Mouse (Mus musculus): ENCODE measurements at regions not wholly inside any gene's neighbourhood (a gene's known extent, or its start where the extent isn't known, plus 50 kb on each side); places are given as distances from the start of the nearest gene placed in this dataset.

- no peak overlapping the region for H3K9ac ChIP-seq (ENCODE audit: low read length)
- no peak overlapping the region for H3K27ac ChIP-seq (ENCODE audit: low read depth, low read length)
- H3K27me3 ChIP-seq (replicated peaks; ENCODE audit: control insufficient read depth, insufficient read depth, low read length): no peaks in the 10 kb centered on the region
- no peak for ATAC-seq
- WGBS: 92% methylated on average over 10 of the region's 10 CpGs
- no peaks in the 10 kb centered on the region for H3K36me3 ChIP-seq (ENCODE audit: control insufficient read depth, insufficient read depth, low read length)
- no peak overlapping the region for H3K4me3 ChIP-seq (ENCODE audit: low read depth, low read length)
- H3K4me2 ChIP-seq (ENCODE audit: low read length): no peak overlapping the region
- H3K4me1 ChIP-seq (ENCODE audit: control insufficient read depth, insufficient read depth, low read length): no peaks in the 10 kb centered on the region
- DNase-seq (ENCODE audit: low spot score): no peak
- no peaks in the 10 kb centered on the region for H3K9me3 ChIP-seq (replicated peaks; ENCODE audit: control insufficient read depth, low read length)
Measured at GRCm38 (mm10) chr13:31503191-31503590, 52.7 kb upstream of the Foxq1 start.

DNA sequence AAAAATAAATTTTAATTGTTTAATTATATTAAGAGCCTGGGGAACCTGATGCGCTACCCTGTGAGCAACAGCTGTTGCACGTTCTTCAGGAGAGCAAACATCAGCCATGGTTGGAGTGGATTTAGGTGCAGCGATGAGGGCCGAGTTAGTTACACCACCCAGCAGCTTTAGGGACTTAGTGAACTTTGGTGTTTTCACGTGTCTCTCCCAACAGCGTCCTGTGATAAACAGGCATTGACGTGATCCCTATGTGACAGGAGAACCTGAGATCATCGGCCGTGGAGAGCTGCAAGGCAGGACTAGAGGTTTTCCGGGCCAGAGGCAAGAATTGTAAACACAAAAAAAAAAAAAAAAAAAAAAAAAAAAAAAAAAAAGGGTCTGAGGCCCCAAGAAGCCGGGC lies 52.1 kb upstream of the Foxq1 start:
- H3K9me3 ChIP-seq (replicated peaks; ENCODE audit: control insufficient read depth, low read length): no peaks in the 10 kb centered on the region
- DNase-seq (ENCODE audit: low spot score) (no peak), ATAC-seq (no peak)
- no peaks in the 10 kb centered on the region for H3K4me1 ChIP-seq (ENCODE audit: control insufficient read depth, insufficient read depth, low read length)
- no peak overlapping the region for H3K4me3 ChIP-seq (ENCODE audit: low read depth, low read length)
- 89% methylated on average over 11 of the region's 11 CpGs for WGBS
- H3K9ac ChIP-seq (ENCODE audit: low read length): no peak overlapping the region
- no peak overlapping the region for H3K27ac ChIP-seq (ENCODE audit: low read depth, low read length)
- H3K4me2 ChIP-seq (ENCODE audit: low read length): no peak overlapping the region
- no peaks in the 10 kb centered on the region for H3K27me3 ChIP-seq (replicated peaks; ENCODE audit: control insufficient read depth, insufficient read depth, low read length)
- no peaks in the 10 kb centered on the region for H3K36me3 ChIP-seq (ENCODE audit: control insufficient read depth, insufficient read depth, low read length)

DNA sequence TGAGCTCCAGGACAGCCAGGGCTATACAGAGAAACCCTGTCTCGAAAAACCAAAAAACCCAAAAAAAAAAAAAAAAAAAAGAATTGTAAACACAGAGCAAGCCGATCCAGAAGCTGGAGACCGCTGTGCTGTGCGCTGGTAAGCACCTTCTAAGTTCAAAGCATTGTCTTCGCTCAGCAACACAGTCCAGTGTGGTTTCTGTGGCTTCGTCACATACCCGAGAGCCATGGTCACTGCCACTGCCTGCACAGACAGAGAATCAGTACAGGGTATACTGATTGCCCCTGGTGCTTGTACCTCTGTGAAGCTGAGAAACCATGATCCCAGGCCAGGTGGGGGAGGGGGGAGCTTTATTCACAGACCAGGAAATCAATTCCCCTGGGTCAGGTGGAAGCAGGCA lies 51.6 kb upstream of the Foxq1 start:
- no peak overlapping the region for H3K27ac ChIP-seq (ENCODE audit: low read depth, low read length)
- 90% methylated on average over 6 of the region's 7 CpGs for WGBS
- DNase-seq (ENCODE audit: low spot score) (no peak), ATAC-seq (no peak)
- H3K4me3 ChIP-seq (ENCODE audit: low read depth, low read length): no peak overlapping the region
- no peaks in the 10 kb centered on the region for H3K27me3 ChIP-seq (replicated peaks; ENCODE audit: control insufficient read depth, insufficient read depth, low read length)
- H3K9ac ChIP-seq (ENCODE audit: low read length): no peak overlapping the region
- H3K4me2 ChIP-seq (ENCODE audit: low read length): no peak overlapping the region
- no peaks in the 10 kb centered on the region for H3K4me1 ChIP-seq (ENCODE audit: control insufficient read depth, insufficient read depth, low read length)
- H3K36me3 ChIP-seq (ENCODE audit: control insufficient read depth, insufficient read depth, low read length): no peaks in the 10 kb centered on the region
- H3K9me3 ChIP-seq (replicated peaks; ENCODE audit: control insufficient read depth, low read length): no peaks in the 10 kb centered on the region

GRCm38 (mm10) chr13:31505386-31505785 lies 50.5 kb upstream of the Foxq1 start:
- Histone ChIP-seq H3K9me3 (replicated peaks; ENCODE audit: control insufficient read depth, low read length) (no peaks in the 10 kb centered on the region), H3K9ac (ENCODE audit: low read length) (no peak overlapping the region), H3K4me2 (ENCODE audit: low read length) (no peak overlapping the region), H3K4me1 (ENCODE audit: control insufficient read depth, insufficient read depth, low read length) (no peaks in the 10 kb centered on the region), H3K4me3 (ENCODE audit: low read depth, low read length) (no peak overlapping the region), H3K27me3 (replicated peaks; ENCODE audit: control insufficient read depth, insufficient read depth, low read length) (no peaks in the 10 kb centered on the region), H3K27ac (ENCODE audit: low read depth, low read length) (no peak overlapping the region), H3K36me3 (ENCODE audit: control insufficient read depth, insufficient read depth, low read length) (no peaks in the 10 kb centered on the region)
- ATAC-seq (no peak), DNase-seq (ENCODE audit: low spot score) (no peak)
- 93% methylated on average over 10 of the region's 10 CpGs for WGBS

All from forebrain, embryonic 14.5 days (tissue).